Mouse (Mus musculus): Measurements from ENCODE around the gene Lemd1. TPM values are rescaled to one million over a fixed set of nuclear protein-coding genes. Genes with fewer than 3 reads are reported as not detected.

Gene Lemd1
- polyA plus RNA-seq, 1 experiment from 2014 or later: 0.27 TPM

GRCm38 (mm10) chr1:132298425-132298800 lies 107.2 kb downstream of the Lemd1 start, which contains the start of gene Klhdc8a:
Klhdc8a (plus strand) TSS chr1:132298626.
- Histone ChIP-seq H3K4me3 (ENCODE audit: low read depth, low read length) (peak within 1 kb of the TSS; percentile 55), H3K36me3 (ENCODE audit: control insufficient read depth, insufficient read depth, low read length) (no peaks in the 10 kb centered on the region), H3K9me3 (ENCODE audit: control insufficient read depth, low read length) (no peaks in the 10 kb centered on the region), H3K4me1 (replicated peaks; ENCODE audit: control insufficient read depth, insufficient read depth, low read length) (no peaks in the 10 kb centered on the region; the same call in 1 of the 2 replicates), H3K9ac (ENCODE audit: low read depth, low read length) (peak within 1 kb of the TSS; percentile 51), H3K27me3 (replicated peaks; ENCODE audit: control insufficient read depth, insufficient read depth, low read length) (peaks cover 44% of the 10 kb centered on the region), H3K4me2 (peak within 1 kb of the TSS; percentile 92), H3K27ac (ENCODE audit: low read depth, low read length) (no peak within 1 kb of the TSS)
- 0 out of 2 replicates have a peak, but pooled peaks have one; percentile 39 for ATAC-seq (replicated peaks; ENCODE audit: low FRiP score)
- WGBS: 3% methylated on average over 28 of the region's 28 CpGs
- DNase-seq (ENCODE audit: low spot score): no peak

GRCm38 (mm10) chr1:132298801-132299464 lies 107.7 kb downstream of the Lemd1 start:
- H3K9me3 ChIP-seq (ENCODE audit: control insufficient read depth, low read length): no peaks in the 10 kb centered on the region
- 2% methylated on average over 70 of the region's 71 CpGs for WGBS
- H3K9ac ChIP-seq (ENCODE audit: low read depth, low read length): peak overlapping the region; percentile 51
- ATAC-seq (replicated peaks; ENCODE audit: low FRiP score): 0 out of 2 replicates have a peak, but pooled peaks have one; percentile 18
- no peaks in the 10 kb centered on the region; the same call in 1 of the 2 replicates for H3K4me1 ChIP-seq (replicated peaks; ENCODE audit: control insufficient read depth, insufficient read depth, low read length)
- peak overlapping the region; percentile 55 for H3K4me3 ChIP-seq (ENCODE audit: low read depth, low read length)
- H3K4me2 ChIP-seq: peak overlapping the region; percentile 92
- H3K27ac ChIP-seq (ENCODE audit: low read depth, low read length): no peak overlapping the region
- no peak for DNase-seq (ENCODE audit: low spot score)
- H3K36me3 ChIP-seq (ENCODE audit: control insufficient read depth, insufficient read depth, low read length): no peaks in the 10 kb centered on the region
- H3K27me3 ChIP-seq (replicated peaks; ENCODE audit: control insufficient read depth, insufficient read depth, low read length): peaks cover 43% of the 10 kb centered on the region

- Histone ChIP-seq H3K9ac (ENCODE audit: low read depth, low read length) (no peak overlapping the region), H3K4me1 (replicated peaks; ENCODE audit: control insufficient read depth, insufficient read depth, low read length) (no peaks in the 10 kb centered on the region; the same call in 1 of the 2 replicates), H3K4me2 (no peak overlapping the region), H3K4me3 (ENCODE audit: low read depth, low read length) (no peak overlapping the region), H3K27me3 (replicated peaks; ENCODE audit: control insufficient read depth, insufficient read depth, low read length) (peaks cover 41% of the 10 kb centered on the region), H3K36me3 (ENCODE audit: control insufficient read depth, insufficient read depth, low read length) (no peaks in the 10 kb centered on the region), H3K27ac (ENCODE audit: low read depth, low read length) (no peak overlapping the region), H3K9me3 (ENCODE audit: control insufficient read depth, low read length) (no peaks in the 10 kb centered on the region)
- 64% methylated on average over 5 of the region's 5 CpGs for WGBS
- DNase-seq (ENCODE audit: low spot score) (no peak), ATAC-seq (replicated peaks; ENCODE audit: low FRiP score) (no peak)
Observed at GRCm38 (mm10) chr1:132299744-132300143, 108.5 kb downstream of the Lemd1 start.

- no peak overlapping the region for H3K4me2 ChIP-seq
- 89% methylated on average over 5 of the region's 5 CpGs for WGBS
Observed at GRCm38 (mm10) chr1:132301242-132301641, 110.0 kb downstream of the Lemd1 start.

GRCm38 (mm10) chr1:132302341-132302866 lies 111.2 kb downstream of the Lemd1 start:
- DNase-seq (ENCODE audit: low spot score) (no peak), ATAC-seq (replicated peaks; ENCODE audit: low FRiP score) (no peak)
- Histone ChIP-seq H3K4me2 (no peak overlapping the region), H3K9me3 (ENCODE audit: control insufficient read depth, low read length) (no peaks in the 10 kb centered on the region), H3K27me3 (replicated peaks; ENCODE audit: control insufficient read depth, insufficient read depth, low read length) (peaks cover 33% of the 10 kb centered on the region), H3K9ac (ENCODE audit: low read depth, low read length) (no peak overlapping the region), H3K36me3 (ENCODE audit: control insufficient read depth, insufficient read depth, low read length) (no peaks in the 10 kb centered on the region), H3K27ac (ENCODE audit: low read depth, low read length) (no peak overlapping the region), H3K4me3 (ENCODE audit: low read depth, low read length) (no peak overlapping the region), H3K4me1 (replicated peaks; ENCODE audit: control insufficient read depth, insufficient read depth, low read length) (no peaks in the 10 kb centered on the region; the same call in 1 of the 2 replicates)
- WGBS: 92% methylated on average over 9 of the region's 9 CpGs

More at GRCm38 (mm10) chr1:132301242-132301641, 110.0 kb downstream of the Lemd1 start:
- no peak for DNase-seq (ENCODE audit: low spot score)
- Histone ChIP-seq H3K27me3 (replicated peaks; ENCODE audit: control insufficient read depth, insufficient read depth, low read length) (peaks cover 38% of the 10 kb centered on the region), H3K27ac (ENCODE audit: low read depth, low read length) (no peak overlapping the region), H3K4me1 (replicated peaks; ENCODE audit: control insufficient read depth, insufficient read depth, low read length) (no peaks in the 10 kb centered on the region; the same call in 1 of the 2 replicates), H3K36me3 (ENCODE audit: control insufficient read depth, insufficient read depth, low read length) (no peaks in the 10 kb centered on the region), H3K4me3 (ENCODE audit: low read depth, low read length) (no peak overlapping the region), H3K9me3 (ENCODE audit: control insufficient read depth, low read length) (no peaks in the 10 kb centered on the region), H3K9ac (ENCODE audit: low read depth, low read length) (no peak overlapping the region)
- no peak for ATAC-seq (replicated peaks; ENCODE audit: low FRiP score)

- Histone ChIP-seq H3K9me3 (ENCODE audit: control insufficient read depth, low read length) (no peaks in the 10 kb centered on the region), H3K9ac (ENCODE audit: low read depth, low read length) (no peak overlapping the region), H3K4me2 (no peak overlapping the region), H3K4me3 (ENCODE audit: low read depth, low read length) (no peak overlapping the region), H3K36me3 (ENCODE audit: control insufficient read depth, insufficient read depth, low read length) (no peaks in the 10 kb centered on the region), H3K27me3 (replicated peaks; ENCODE audit: control insufficient read depth, insufficient read depth, low read length) (peaks cover 13% of the 10 kb centered on the region), H3K27ac (ENCODE audit: low read depth, low read length) (no peak overlapping the region), H3K4me1 (replicated peaks; ENCODE audit: control insufficient read depth, insufficient read depth, low read length) (no peaks in the 10 kb centered on the region)
- ATAC-seq (replicated peaks; ENCODE audit: low FRiP score) (no peak), DNase-seq (ENCODE audit: low spot score) (no peak)
- 40% methylated on average over 9 of the region's 9 CpGs for WGBS
Observed at GRCm38 (mm10) chr1:132304618-132305214, 113.5 kb downstream of the Lemd1 start.

- peaks cover 5% of the 10 kb centered on the region for H3K27me3 ChIP-seq (replicated peaks; ENCODE audit: control insufficient read depth, insufficient read depth, low read length)
- no peak for DNase-seq (ENCODE audit: low spot score)
- 28% methylated on average over 4 of the region's 4 CpGs for WGBS
Observed at GRCm38 (mm10) chr1:132306160-132306559, 114.9 kb downstream of the Lemd1 start.

GRCm38 (mm10) chr1:132306808-132307207 lies 115.6 kb downstream of the Lemd1 start:
- Histone ChIP-seq H3K9me3 (ENCODE audit: control insufficient read depth, low read length) (no peaks in the 10 kb centered on the region), H3K27ac (ENCODE audit: low read depth, low read length) (no peak overlapping the region), H3K9ac (ENCODE audit: low read depth, low read length) (no peak overlapping the region), H3K4me2 (no peak overlapping the region), H3K4me3 (ENCODE audit: low read depth, low read length) (no peak overlapping the region), H3K36me3 (ENCODE audit: control insufficient read depth, insufficient read depth, low read length) (no peaks in the 10 kb centered on the region), H3K27me3 (replicated peaks; ENCODE audit: control insufficient read depth, insufficient read depth, low read length) (peaks cover 3% of the 10 kb centered on the region), H3K4me1 (replicated peaks; ENCODE audit: control insufficient read depth, insufficient read depth, low read length) (peaks cover 1% of the 10 kb centered on the region; the same call in 1 of the 2 replicates)
- ATAC-seq (replicated peaks; ENCODE audit: low FRiP score): no peak
- 18% methylated on average over 4 of the region's 4 CpGs for WGBS
- no peak for DNase-seq (ENCODE audit: low spot score)

More at GRCm38 (mm10) chr1:132306160-132306559, 114.9 kb downstream of the Lemd1 start:
- Histone ChIP-seq H3K4me3 (ENCODE audit: low read depth, low read length) (no peak overlapping the region), H3K4me2 (no peak overlapping the region), H3K9ac (ENCODE audit: low read depth, low read length) (no peak overlapping the region), H3K9me3 (ENCODE audit: control insufficient read depth, low read length) (no peaks in the 10 kb centered on the region), H3K36me3 (ENCODE audit: control insufficient read depth, insufficient read depth, low read length) (no peaks in the 10 kb centered on the region), H3K4me1 (replicated peaks; ENCODE audit: control insufficient read depth, insufficient read depth, low read length) (no peaks in the 10 kb centered on the region), H3K27ac (ENCODE audit: low read depth, low read length) (no peak overlapping the region)
- no peak for ATAC-seq (replicated peaks; ENCODE audit: low FRiP score)

All from liver, embryonic 11.5 days (tissue).